Mouse (Mus musculus) MEL (cell line): ENCODE measurements at regions not wholly inside any gene's neighbourhood (a gene's known extent, or its start where the extent isn't known, plus 50 kb on each side); places are given as distances from the start of the nearest gene placed in this dataset.

Experiments
- DNase-seq: peaks from one replicate; pipeline ENCODE4 v3.0.0; 2011; ENCODE audit warnings: low read depth, low spot score
- H3K27ac ChIP-seq: 2 replicates; pipeline ENCODE4 v1.5.1; 2012; ENCODE audit warnings: low read depth, mild to moderate bottlenecking, control low read depth, low read length, moderate library complexity; ENCODE audit not compliant: control insufficient read depth
- H3K27me3 ChIP-seq, 2 experiments: fragments of 150-350 bp in 1 of 2; sonication (generic) in 1 of 2; 2 replicates each; pipeline ENCODE4 v1.6.1; 2012; ENCODE audit warnings: low read length in 2 of 2, mild to moderate bottlenecking in 2 of 2, improper control_type of control experiment in 1 of 2, moderate library complexity in 1 of 2; ENCODE audit not compliant: insufficient read depth in 2 of 2, control insufficient read depth in 1 of 2
- H3K36me3 ChIP-seq, 2 experiments: 2 replicates each; pipeline ENCODE4 v1.6.1; 2012 to 2014; ENCODE audit warnings: low read length in 2 of 2, improper control_type of control experiment in 1 of 2, inconsistent platforms in 1 of 2, mild to moderate bottlenecking in 1 of 2; ENCODE audit not compliant: insufficient read depth in 2 of 2, control insufficient read depth in 1 of 2
- H3K4me1 ChIP-seq, 2 experiments: fragments of 150-350 bp in 1 of 2; sonication (generic) in 1 of 2; 2 replicates each; pipeline ENCODE4 v1.6.1; 2012; ENCODE audit warnings: low read length in 2 of 2, improper control_type of control experiment in 1 of 2, mild to moderate bottlenecking in 1 of 2; ENCODE audit not compliant: insufficient read depth in 2 of 2, control insufficient read depth in 1 of 2
- H3K4me3 ChIP-seq, 2 experiments: fragments of 150-350 bp in 1 of 2; sonication (generic) in 1 of 2; 2 replicates each; pipeline ENCODE4 v1.5.1; 2012; ENCODE audit warnings: low read depth in 2 of 2, low read length in 2 of 2, mild to moderate bottlenecking in 2 of 2, moderate library complexity in 2 of 2, control low read depth in 1 of 2, improper control_type of control experiment in 1 of 2; ENCODE audit not compliant: control insufficient read depth in 1 of 2, insufficient read depth in 1 of 2
- H3K79me2 ChIP-seq: 2 replicates; pipeline ENCODE4 v1.6.1; 2012; ENCODE audit warnings: mild to moderate bottlenecking, low read length, moderate library complexity; ENCODE audit not compliant: control insufficient read depth, poor library complexity, insufficient read depth
- H3K9ac ChIP-seq: 2 replicates; pipeline ENCODE4 v1.6.1; 2012; ENCODE audit warnings: low read depth, mild to moderate bottlenecking, control low read depth, low read length, moderate library complexity; ENCODE audit not compliant: control insufficient read depth, poor library complexity, severe bottlenecking
- H3K9me3 ChIP-seq: fragments of 150-350 bp; sonication (generic); replicated peaks from 2 replicates; pipeline ENCODE4 v1.6.1; 2012; ENCODE audit warnings: mild to moderate bottlenecking, low read length, improper control_type of control experiment, moderate library complexity; ENCODE audit not compliant: insufficient read depth
- CHD1 ChIP-seq: IDR thresholded peaks from 2 replicates; pipeline ENCODE4 v1.6.1; 2012; ENCODE audit warnings: low read depth, mild to moderate bottlenecking, inconsistent platforms, low read length, improper control_type of control experiment
- CTCF ChIP-seq, 3 experiments: IDR thresholded peaks in 2 of 3; conservative IDR thresholded peaks in 1 of 3; 2 replicates each; pipeline ENCODE4 v1.5.1; 2011 to 2012; ENCODE audit warnings: low read length in 3 of 3, low read depth in 2 of 3, mild to moderate bottlenecking in 2 of 3, improper control_type of control experiment in 1 of 3, inconsistent platforms in 1 of 3, mixed read lengths in 1 of 3, moderate library complexity in 1 of 3; ENCODE audit not compliant: control insufficient read depth in 1 of 3, insufficient read depth in 1 of 3, poor library complexity in 1 of 3, severe bottlenecking in 1 of 3
- E2F4 ChIP-seq: IDR thresholded peaks from 2 replicates; pipeline ENCODE4 v1.6.1; 2011; ENCODE audit warnings: low read depth, low read length, improper control_type of control experiment, borderline replicate concordance
- HCFC1 ChIP-seq: IDR thresholded peaks from 2 replicates; pipeline ENCODE4 v1.6.1; 2012; ENCODE audit warnings: low read depth, mild to moderate bottlenecking, inconsistent platforms, low read length, improper control_type of control experiment, moderate library complexity
- KAT2A ChIP-seq: conservative IDR thresholded peaks from 2 replicates; pipeline ENCODE4 v1.6.1; 2012; ENCODE audit warnings: low read depth, low read length, improper control_type of control experiment, inconsistent platforms
- MAX ChIP-seq: IDR thresholded peaks from 2 replicates; pipeline ENCODE4 v1.6.1; 2011; ENCODE audit warnings: low read length, improper control_type of control experiment
- MAZ ChIP-seq: IDR thresholded peaks from 2 replicates; pipeline ENCODE4 v1.6.1; 2012; ENCODE audit warnings: low read depth, mild to moderate bottlenecking, inconsistent platforms, low read length, improper control_type of control experiment
- MEF2A ChIP-seq: IDR thresholded peaks from 2 replicates; pipeline ENCODE4 v1.6.1; 2014; ENCODE audit warnings: low read depth, mild to moderate bottlenecking, inconsistent platforms, low read length, improper control_type of control experiment; ENCODE audit not compliant: poor library complexity, insufficient replicate concordance, severe bottlenecking; ENCODE audit errors: extremely low read depth
- MXI1 ChIP-seq: IDR thresholded peaks from 2 replicates; pipeline ENCODE4 v1.6.1; 2011; ENCODE audit warnings: mild to moderate bottlenecking, low read depth, low read length, improper control_type of control experiment
- MYB ChIP-seq: IDR thresholded peaks from 2 replicates; pipeline ENCODE4 v1.6.1; 2011; ENCODE audit warnings: mild to moderate bottlenecking, low read depth, low read length, improper control_type of control experiment
- MYC ChIP-seq: IDR thresholded peaks from 2 replicates; pipeline ENCODE4 v1.6.1; 2011; ENCODE audit warnings: low read depth, mild to moderate bottlenecking, low read length, improper control_type of control experiment, moderate library complexity
- NRF1 ChIP-seq: IDR thresholded peaks from 2 replicates; pipeline ENCODE4 v1.6.1; 2014; ENCODE audit warnings: low read depth, mild to moderate bottlenecking, inconsistent platforms, low read length, improper control_type of control experiment, moderate library complexity; ENCODE audit not compliant: poor library complexity, insufficient read depth, severe bottlenecking
- RAD21 ChIP-seq: IDR thresholded peaks from 2 replicates; pipeline ENCODE4 v1.6.1; 2011; ENCODE audit warnings: mild to moderate bottlenecking, low read depth, low read length, improper control_type of control experiment
- RCOR1 ChIP-seq: IDR thresholded peaks from 2 replicates; pipeline ENCODE4 v1.6.1; 2012; ENCODE audit warnings: low read depth, mild to moderate bottlenecking, inconsistent platforms, low read length, improper control_type of control experiment
- TCF12 ChIP-seq: IDR thresholded peaks from 2 replicates; pipeline ENCODE4 v1.6.1; 2014; ENCODE audit warnings: low read depth, mild to moderate bottlenecking, inconsistent platforms, low read length, improper control_type of control experiment, moderate library complexity
- UBTF ChIP-seq: IDR thresholded peaks from 2 replicates; pipeline ENCODE4 v1.6.1; 2012; ENCODE audit warnings: low read depth, mild to moderate bottlenecking, inconsistent platforms, low read length, improper control_type of control experiment, moderate library complexity, borderline replicate concordance; ENCODE audit not compliant: insufficient read depth

- Histone ChIP-seq H3K36me3 (no peaks in the 10 kb centered on the region), H3K27me3 (no peaks in the 10 kb centered on the region), H3K4me1 (no peaks in the 10 kb centered on the region), H3K4me3 (no peak overlapping the region), H3K79me2 (no peaks in the 10 kb centered on the region), H3K27ac (no peak overlapping the region), H3K9ac (no peak overlapping the region)
- no peak for TF ChIP-seq MXI1
- no peak for TF ChIP-seq E2F4
- TF ChIP-seq HCFC1 = no peak
- TF ChIP-seq MAZ = no peak
- no peak for TF ChIP-seq RAD21
- TF ChIP-seq, all 39 proteins: peak for 0
- no peak for DNase-seq
- no peaks in the 10 kb centered on the region for H3K9me3 ChIP-seq
These were observed 245.2 kb downstream of the Sv2b start for GRCm38 (mm10) chr7:75063816-75064215.

- no peaks in the 10 kb centered on the region for H3K79me2 ChIP-seq
- no peak overlapping the region for H3K4me3 ChIP-seq
- H3K27me3 ChIP-seq = no peaks in the 10 kb centered on the region
- no peaks in the 10 kb centered on the region for H3K36me3 ChIP-seq
- TF ChIP-seq CHD1 = no peak
- no peak for DNase-seq
- no peaks in the 10 kb centered on the region for H3K9me3 ChIP-seq
- no peaks in the 10 kb centered on the region for H3K4me1 ChIP-seq
- no peak overlapping the region for H3K27ac ChIP-seq
- H3K9ac ChIP-seq = no peak overlapping the region
These were observed 258.8 kb downstream of the Sv2b start for GRCm38 (mm10) chr7:75050231-75050630.

GRCm38 (mm10) chr7:75049751-75050150, 259.3 kb downstream of the Sv2b start:
- no peak overlapping the region for H3K27ac ChIP-seq
- H3K9ac ChIP-seq = no peak overlapping the region
- no peaks in the 10 kb centered on the region for H3K4me1 ChIP-seq
- no peak for DNase-seq
- H3K27me3 ChIP-seq = no peaks in the 10 kb centered on the region
- H3K4me3 ChIP-seq = no peak overlapping the region
- H3K79me2 ChIP-seq = no peaks in the 10 kb centered on the region
- H3K9me3 ChIP-seq = no peaks in the 10 kb centered on the region
- H3K36me3 ChIP-seq = no peaks in the 10 kb centered on the region
- TF ChIP-seq MAX = no peak
- no peak for TF ChIP-seq MYC
- no peak for TF ChIP-seq CTCF (IDR thresholded peaks at IDR 0.05 in 2 of 3, conservative IDR thresholded peaks at IDR 0.05 in 1 of 3; ENCODE audit: control insufficient read depth in 1 of 3, insufficient read depth in 1 of 3, low read depth in 2 of 3, low read length in 3 of 3, poor library complexity in 1 of 3, severe bottlenecking in 1 of 3)
- no peak for TF ChIP-seq MAZ
- no peak for TF ChIP-seq MYB
- no peak for TF ChIP-seq KAT2A
- no peak for TF ChIP-seq TCF12
- no peak for TF ChIP-seq UBTF
- TF ChIP-seq RCOR1 = no peak
- no peak for TF ChIP-seq NRF1
- no peak for TF ChIP-seq MEF2A
- no peak for TF ChIP-seq HCFC1
- TF ChIP-seq, all 39 proteins: peak for 0
